Mouse (Mus musculus) heart, postnatal 25 days (tissue): ENCODE results near the gene Trim13. TPM values are rescaled to one million over a fixed set of nuclear protein-coding genes. Genes with fewer than 3 reads are reported as not detected.
"Not testable (repeated sequence)": the region's sequence is repeated elsewhere in the genome, so short reads cannot be mapped to it uniquely, and the experiment has no call there.

Source experiments
- DNase-seq: peaks from one replicate; pipeline ENCODE4 v3.0.0; 2022; ENCODE audit warnings: low spot score
- intact Hi-C: fragments of 180-260 bp; cut with DNase I; formaldehyde crosslinking; loops from one replicate; pipeline ENCODE4 v1.15.1; 2025
- total RNA-seq, 2 experiments: library from RNA; stranded (reverse); gene quantifications; 2 replicates each; pipeline ENCODE4 v1.2.3; 2021

Gene Trim13
- 1 to 10 TPM; 7.9 to 8.6 TPM for total RNA-seq

- no peak for DNase-seq
- intact Hi-C loops, result loop anchor here (2.0 to 5.0 kb wide), 2 partner anchors 41 to 49 kb away; partner anchors contain the start of gene Spryd7
These were observed at the start of gene Trim13 for GRCm38 (mm10) chr14:61597968-61598367. Trim13 (plus strand) TSS chr14:61598247.

DNA sequence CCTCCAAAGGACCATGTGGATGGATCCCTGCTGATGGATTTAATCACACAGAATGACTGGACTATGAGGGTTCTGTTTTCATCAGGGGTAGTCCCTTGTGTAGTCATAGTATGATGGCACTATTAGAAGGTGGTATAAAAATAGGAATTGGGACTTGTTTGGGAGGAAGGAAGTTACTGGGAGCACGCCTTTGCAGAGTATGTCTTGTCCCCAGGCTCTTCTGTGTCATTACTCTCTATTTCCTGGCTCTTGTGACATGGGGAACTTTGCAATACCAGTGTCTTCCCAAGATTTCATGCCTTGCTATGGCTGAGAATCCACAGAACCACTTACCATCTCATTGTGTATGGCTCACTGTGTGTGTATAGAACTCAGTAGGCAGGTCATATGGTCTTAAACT is 49.4 kb upstream of the Trim13 start:
- DNase-seq, result no peak
- intact Hi-C loops, result no loop called here

- intact Hi-C loops, result loop anchor here (1.0 to 5.0 kb wide), 2 partner anchors 41 to 117 kb away; partner anchors contain the start of genes Kpna3 and Trim13
- no peak for DNase-seq
These were observed 42.1 kb upstream of the Trim13 start for GRCm38 (mm10) chr14:61555931-61556288.

DNA sequence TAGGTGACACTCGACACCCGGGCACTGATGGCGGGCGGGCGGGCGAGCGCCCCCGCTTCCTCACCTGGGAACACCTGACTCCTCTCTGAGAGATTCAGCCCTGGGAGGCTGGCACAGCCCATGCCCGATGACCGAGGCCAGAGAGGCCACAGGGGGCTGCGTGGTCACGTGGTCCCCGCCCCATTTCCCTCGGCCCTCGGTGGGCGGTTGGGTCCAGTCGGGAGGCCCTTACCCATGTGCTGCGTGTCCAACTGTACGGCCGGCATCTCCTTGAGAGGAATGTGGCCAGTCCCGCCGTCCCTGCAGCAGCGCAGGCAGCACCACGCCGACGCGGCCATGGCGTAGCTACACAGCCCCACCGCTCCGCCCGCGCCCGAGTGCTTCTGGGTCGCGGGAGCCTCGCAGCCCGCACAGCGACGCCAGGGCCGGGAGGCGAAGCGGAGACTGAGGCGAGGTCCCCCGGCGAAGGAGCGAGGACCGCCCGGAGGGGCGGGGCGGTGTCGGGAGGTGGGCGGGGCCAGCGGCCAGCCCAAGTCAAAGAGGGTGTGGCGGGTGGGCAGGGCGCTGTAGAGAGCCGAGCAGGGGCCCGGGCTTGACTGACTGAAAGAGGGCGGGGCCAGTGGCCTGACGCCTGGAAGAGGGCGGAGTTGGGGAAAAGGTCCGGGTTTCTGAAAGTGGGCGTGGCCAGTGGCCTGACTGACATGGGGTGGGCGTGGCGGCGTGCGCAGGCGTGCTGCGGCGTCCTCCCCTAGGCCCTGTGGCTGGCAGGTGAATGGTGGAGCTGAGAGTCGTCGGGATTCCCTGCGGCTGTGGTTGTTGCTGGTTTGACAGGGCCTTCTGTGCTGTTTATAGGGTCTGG is 41.5 kb upstream of the Trim13 start, which contains the start of gene Spryd7:
Spryd7 (minus strand) TSS at position 598 of the 859 bp plus-strand sequence.
- intact Hi-C loops, result loop anchor here (1.0 to 5.0 kb wide), 2 partner anchors 41 to 117 kb away; partner anchors contain the start of genes Kpna3 and Trim13

DNA sequence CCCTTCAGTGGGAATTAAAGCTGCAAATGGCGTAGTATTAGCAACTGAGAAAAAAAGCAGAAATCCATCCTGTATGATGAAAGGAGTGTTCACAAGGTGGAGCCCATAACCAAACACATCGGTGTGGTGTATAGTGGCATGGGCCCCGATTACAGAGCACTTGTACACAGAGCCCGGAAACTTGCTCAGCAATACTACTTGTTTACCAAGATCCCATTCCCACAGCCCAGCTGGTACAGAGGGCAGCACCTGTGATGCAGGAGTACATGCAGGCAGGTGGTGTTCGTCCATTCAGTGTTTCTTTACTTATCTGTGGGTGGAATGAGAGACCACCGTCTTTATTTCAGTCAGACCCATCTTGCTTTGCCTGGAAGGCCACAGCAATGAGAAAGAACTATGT is 39.1 kb upstream of the Trim13 start:
- intact Hi-C loops, result loop anchor here (5.0 kb wide), 1 partner anchor 38 kb away; the partner anchor contains the start of gene Trim13

More for the DNA sequence above, 41.5 kb upstream of the Trim13 start, which contains the start of gene Spryd7:
- DNase-seq, result peak; percentile 95

GRCm38 (mm10) chr14:61559856-61560255 is 38.2 kb upstream of the Trim13 start:
- intact Hi-C loops, result loop anchor here (5.0 kb wide), 1 partner anchor 37 kb away; the partner anchor contains the start of gene Trim13

More for the DNA sequence above, 39.1 kb upstream of the Trim13 start:
- no peak for DNase-seq

GRCm38 (mm10) chr14:61566211-61566610 is 31.8 kb upstream of the Trim13 start:
- intact Hi-C loops, DNase-seq: not testable (repeated sequence)

More at GRCm38 (mm10) chr14:61559856-61560255, 38.2 kb upstream of the Trim13 start:
- no peak for DNase-seq

DNA sequence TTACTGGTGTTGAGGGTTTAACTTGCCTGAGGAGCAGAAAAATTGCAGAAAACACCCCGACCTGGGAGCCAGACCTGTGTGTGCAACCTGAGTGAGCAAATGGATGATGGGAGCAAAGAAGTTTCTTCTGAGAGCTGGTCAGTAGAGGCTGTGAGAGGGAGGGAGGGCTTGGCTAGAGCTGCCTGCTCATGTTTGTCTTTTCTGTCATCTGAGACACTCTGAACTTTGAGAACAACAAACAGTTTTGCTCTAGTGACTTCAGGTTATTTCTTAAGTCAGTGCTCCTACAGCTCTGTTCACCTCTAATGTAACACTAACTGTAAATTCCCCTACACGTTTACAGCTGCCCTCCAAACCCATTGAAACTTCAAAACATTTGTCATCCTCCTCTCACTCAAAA is 28.7 kb upstream of the Trim13 start:
- intact Hi-C loops, result no loop called here
- no peak for DNase-seq

- intact Hi-C loops, result loop anchor here (1.0 to 10.0 kb wide), 5 partner anchors 76 to 885 kb away; partner anchors contain the start of gene Gucy1b2
These were observed 26.7 kb upstream of the Trim13 start for GRCm38 (mm10) chr14:61571366-61571765.

DNA sequence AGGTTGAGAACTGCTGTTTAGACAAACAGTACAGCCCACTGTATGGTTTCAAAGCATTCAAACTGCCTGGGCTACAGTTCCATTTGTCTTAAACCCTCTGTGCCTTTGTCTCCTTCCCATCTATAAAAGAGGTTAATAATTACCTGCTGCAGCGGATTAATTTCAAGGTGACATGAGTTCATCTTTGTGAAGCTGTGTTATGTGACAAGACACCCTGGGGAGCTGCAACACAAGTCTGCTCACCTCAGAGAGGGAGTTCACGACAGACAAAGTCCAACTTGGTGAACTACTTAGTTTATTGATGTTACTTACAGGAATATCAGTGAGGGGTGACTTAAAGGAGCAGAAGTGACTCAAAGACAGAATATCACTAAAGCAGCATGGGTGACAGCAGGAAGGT is 25.9 kb upstream of the Trim13 start:
- no peak for DNase-seq
- intact Hi-C loops, result loop anchor here (5.0 to 10.0 kb wide), 2 partner anchors 75 to 763 kb away; no protein-coding TSS in a partner anchor

More at GRCm38 (mm10) chr14:61571366-61571765, 26.7 kb upstream of the Trim13 start:
- peak; percentile 33 for DNase-seq

DNA sequence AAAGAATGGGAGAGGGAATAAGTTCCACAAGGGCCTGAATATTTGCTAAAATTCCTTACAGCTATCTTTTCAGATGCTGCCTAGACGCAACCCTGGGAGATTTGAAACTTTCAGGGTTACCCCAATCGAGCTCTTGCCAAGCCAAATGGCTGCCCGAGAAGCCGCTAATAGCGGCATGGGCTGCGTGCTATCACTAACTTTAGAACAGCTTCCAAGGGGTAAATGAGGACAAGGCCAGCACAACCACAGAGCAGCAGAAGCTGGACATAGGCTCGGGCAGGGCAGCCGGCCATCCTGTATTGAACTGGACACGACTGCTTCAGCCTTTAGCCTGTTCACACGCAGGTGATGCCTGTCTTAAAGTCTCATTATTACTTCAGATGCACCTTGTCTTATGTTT is 23.0 kb upstream of the Trim13 start:
- DNase-seq, result no peak
- intact Hi-C loops, result loop anchor here (10.0 kb wide), 1 partner anchor 760 kb away; no protein-coding TSS in a partner anchor

DNA sequence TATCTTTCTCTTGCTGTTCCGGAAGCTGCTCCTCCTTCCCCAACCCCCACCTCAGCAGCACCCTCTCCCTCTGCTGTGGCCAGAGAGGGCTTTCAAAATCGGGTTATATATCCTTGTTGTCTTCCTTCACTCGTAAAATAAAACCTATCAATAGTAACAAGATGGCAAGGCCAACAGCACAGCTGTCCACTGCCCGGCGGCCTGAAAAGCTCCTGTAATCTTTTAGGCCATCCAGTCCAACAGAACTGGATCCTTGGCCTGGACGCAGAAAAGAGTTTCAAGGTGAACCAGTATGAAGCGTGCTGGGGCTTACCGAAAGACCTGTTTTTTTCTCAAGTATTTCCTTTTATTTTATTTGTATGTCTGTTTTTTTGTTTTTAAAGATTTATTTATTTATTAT is 22.1 kb upstream of the Trim13 start:
- intact Hi-C loops, result loop anchor here (10.0 kb wide), 1 partner anchor 759 kb away; no protein-coding TSS in a partner anchor

GRCm38 (mm10) chr14:61589288-61590065 is 8.6 kb upstream of the Trim13 start:
- intact Hi-C loops, result no loop called here
- no peak for DNase-seq

More for the DNA sequence above, 22.1 kb upstream of the Trim13 start:
- no peak for DNase-seq

- DNase-seq, result no peak
- intact Hi-C loops, result loop anchor here (5.0 kb wide), 1 partner anchor 40 kb away; the partner anchor contains the start of gene Spryd7
These were observed 1.2 kb upstream of the Trim13 start for GRCm38 (mm10) chr14:61596719-61597426.

DNA sequence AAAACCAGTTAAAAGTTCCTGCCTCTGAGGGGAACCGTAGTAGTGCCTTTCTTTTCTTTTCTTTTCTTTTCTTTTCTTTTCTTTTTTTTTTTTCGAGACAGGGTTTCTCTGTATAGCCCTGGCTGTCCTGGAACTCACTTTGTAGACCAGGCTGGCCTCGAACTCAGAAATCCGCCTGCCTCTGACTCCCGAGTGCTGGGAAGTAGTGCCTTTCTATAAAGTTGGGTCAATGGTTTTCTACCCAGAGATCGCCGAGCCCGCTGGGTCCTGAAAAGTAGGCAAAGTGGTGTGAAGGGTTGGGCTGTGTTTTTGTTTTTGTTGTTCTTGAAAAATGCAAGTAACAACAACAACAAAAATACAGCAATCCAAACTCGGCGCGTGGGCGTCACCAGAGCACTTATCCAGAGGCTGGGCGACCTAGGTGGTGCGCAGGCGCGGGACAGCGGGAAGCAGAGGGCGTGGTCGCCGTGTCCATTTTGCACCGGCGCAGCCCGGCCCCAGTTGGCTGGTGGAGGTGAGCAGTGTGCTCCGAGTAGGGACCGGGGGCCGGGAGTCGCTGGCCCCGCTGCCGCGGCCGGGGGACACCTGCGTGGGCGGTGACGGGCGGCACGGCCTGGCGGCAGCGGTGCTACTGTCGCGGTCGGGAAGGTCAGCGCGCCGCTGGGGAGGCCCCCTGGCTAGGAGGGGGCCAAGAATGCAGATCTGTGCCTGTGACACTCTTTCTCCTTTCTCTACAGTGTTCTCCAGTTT is 1.2 kb downstream of the Trim13 start:
- peak; percentile 85 for DNase-seq
- intact Hi-C loops, result loop anchor here (2.0 to 5.0 kb wide), 2 partner anchors 42 to 48 kb away; partner anchors contain the start of gene Spryd7

GRCm38 (mm10) chr14:61601348-61601747 is 3.3 kb downstream of the Trim13 start:
- DNase-seq, result no peak
- intact Hi-C loops, result no loop called here

DNA sequence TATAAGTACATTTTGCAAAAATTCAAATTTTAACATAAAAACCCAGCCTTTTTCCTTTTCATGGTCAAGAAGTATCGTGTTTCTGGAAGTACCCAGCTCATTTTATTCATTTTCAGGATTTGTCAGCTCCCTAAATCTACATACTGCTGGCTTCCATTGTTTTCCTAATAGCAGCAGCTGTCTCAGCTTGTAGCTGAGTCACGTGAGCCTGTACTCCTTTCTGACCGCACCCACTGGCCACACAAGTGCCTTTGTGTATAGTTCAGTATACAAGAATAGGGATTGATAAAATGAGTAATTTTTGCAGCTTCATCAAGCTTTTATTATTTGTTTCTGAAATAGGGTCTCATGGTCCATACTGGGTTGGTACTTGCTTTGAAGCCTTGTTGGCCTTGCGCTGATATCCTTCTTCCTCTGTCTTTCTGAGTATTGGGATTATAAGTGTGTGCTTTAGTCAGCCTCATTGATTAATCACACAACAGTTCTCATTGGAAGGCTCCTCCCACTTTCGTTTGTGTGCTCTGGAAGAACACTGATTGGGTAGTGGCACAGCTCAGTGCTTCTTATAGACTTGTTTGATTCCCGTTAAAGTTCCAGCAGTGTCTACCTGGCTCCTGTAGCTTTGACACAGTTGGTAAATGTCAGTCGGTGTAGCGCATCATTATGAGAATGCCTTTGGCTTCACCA is 5.2 kb downstream of the Trim13 start:
- intact Hi-C loops, result no loop called here
- DNase-seq, result no peak

DNA sequence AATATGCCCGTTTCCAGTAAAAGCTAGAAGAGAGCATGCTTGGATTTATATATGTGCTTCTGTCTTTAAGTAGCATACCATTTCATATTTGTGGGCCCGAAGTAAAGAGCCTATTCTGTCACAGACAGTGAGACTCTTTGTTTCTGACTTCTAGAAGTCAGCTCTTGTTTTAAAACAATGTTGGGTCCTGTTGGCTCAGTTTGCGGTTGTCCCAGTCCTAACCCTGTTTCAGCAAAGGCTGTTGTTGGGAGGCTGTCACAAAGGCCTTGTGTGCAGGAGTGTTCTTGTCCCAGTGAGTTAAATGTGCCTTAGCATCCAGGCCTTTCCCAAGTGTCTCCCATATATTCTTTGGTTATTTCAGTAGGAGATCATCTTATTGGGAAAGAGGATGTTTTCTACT is 6.0 kb downstream of the Trim13 start:
- intact Hi-C loops, result no loop called here
- DNase-seq, result no peak
